Mouse (Mus musculus) brain, embryonic 14.5 days (tissue): ENCODE measurements around the gene Gorab.

Experiments
- CTCF ChIP-seq: fragments of 200-500 bp; IDR thresholded peaks from 2 replicates; pipeline ENCODE4 v1.5.1; 2012; ENCODE audit warnings: inconsistent platforms, mild to moderate bottlenecking, moderate library complexity, borderline replicate concordance; ENCODE audit not compliant: insufficient read depth, insufficient read length; ENCODE audit errors: extremely low read depth
- POLR2A ChIP-seq: fragments of 200-500 bp; IDR thresholded peaks from 2 replicates; pipeline ENCODE4 v1.6.1; 2012; ENCODE audit warnings: mild to moderate bottlenecking, inconsistent platforms, borderline replicate concordance; ENCODE audit not compliant: poor library complexity, insufficient read depth, insufficient read length, severe bottlenecking; ENCODE audit errors: extremely low read depth

DNA sequence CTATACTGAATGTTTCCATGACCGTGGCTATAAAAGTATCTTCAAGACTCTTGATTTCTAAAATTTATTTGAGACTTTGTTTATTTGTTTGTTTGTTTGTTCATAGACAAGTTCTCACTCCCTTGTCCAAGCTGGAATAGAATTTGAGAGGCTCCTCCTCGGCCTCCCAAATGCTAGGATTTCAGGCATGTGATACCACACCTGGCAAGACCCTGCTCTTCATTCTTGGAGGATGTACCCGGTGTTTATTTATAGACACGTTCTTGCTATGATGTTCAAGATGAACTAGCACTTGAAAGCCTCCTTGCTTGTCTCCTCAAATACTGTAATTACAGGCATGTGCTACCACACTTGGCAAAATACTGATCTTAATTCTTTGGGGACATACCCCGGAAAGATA, 57.9 kb downstream of the Gorab start:
- TF ChIP-seq CTCF = no peak
- TF ChIP-seq POLR2A = no peak
